Mouse (Mus musculus): ENCODE data around the gene Inpp5b. TPM values are rescaled to one million over a fixed set of nuclear protein-coding genes. Genes with fewer than 3 reads are reported as not detected.
A peak's percentile ranks its signal among the peaks of the same experiment; 100 is the strongest.

Inpp5b gene
- polyA plus RNA-seq (2016; fragmentation: Nextera tagmentation; extraction: Ambion mirVana) = 25.7 and 26.1 TPM in 2 replicates

DNA sequence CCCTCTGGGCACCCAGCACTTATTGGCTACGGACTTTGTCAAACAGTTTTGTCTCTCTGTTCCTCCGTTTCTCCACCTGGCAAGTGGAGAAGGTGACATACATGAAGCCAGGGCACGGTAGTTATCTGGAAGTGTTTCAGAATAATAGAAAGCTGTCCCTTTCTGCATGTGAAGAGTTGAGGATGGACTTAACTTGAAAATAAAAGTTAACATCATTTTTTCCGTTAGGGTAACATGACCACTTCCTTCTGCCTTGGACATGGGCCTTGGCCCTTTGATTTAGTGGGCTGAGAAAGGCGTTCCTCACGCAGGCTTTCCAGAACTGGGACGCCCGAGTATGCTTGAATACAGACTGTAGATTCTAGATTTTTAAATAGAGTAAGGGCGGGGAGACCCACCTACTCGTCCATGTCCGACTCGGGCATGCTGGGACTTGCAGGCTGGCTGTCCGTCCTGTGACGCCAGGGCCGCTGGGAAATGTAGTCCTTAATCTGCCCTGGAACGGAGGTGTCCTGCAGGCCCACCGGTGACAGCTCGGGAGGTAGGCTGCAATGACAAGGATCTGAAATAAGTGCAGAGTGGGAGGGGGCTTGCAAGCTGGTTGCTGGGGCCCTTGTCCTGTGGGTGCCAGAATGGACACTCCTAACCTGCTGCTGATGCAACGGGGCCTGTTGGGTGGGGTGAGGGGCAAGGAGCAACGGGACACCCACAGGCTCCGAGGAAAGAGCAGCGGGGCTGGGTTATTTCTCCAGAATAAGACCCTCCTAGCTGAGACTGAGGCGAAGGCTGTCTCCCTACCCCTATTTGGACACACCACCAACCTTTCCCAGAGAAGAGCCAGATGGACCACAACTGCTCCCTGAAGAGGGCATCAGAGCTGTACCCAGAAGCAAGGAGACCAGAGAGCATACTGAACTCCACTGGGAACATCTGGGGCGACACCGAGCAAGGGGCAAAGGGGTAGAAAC lies at the start of gene Inpp5b:
Inpp5b (plus strand) TSS at position 475 of the 968 bp plus-strand sequence.
- Histone ChIP-seq H3K27ac (replicated peaks) (peak within 1 kb of the TSS; percentile 85), H3K4me1 (peaks cover 24% of the 10 kb centered on the region), H3K4me3 (peak within 1 kb of the TSS; percentile 62), H3K9me3 (replicated peaks) (no peaks in the 10 kb centered on the region), H3K27me3 (ENCODE audit: low read depth, poor library complexity, severe bottlenecking) (no peaks in the 10 kb centered on the region), H3K36me3 (no peaks in the 10 kb centered on the region)
- WGBS = 22% methylated on average over 25 of the region's 25 CpGs
- DNase-seq (ENCODE audit: low spot score) = peak; percentile 76

DNA sequence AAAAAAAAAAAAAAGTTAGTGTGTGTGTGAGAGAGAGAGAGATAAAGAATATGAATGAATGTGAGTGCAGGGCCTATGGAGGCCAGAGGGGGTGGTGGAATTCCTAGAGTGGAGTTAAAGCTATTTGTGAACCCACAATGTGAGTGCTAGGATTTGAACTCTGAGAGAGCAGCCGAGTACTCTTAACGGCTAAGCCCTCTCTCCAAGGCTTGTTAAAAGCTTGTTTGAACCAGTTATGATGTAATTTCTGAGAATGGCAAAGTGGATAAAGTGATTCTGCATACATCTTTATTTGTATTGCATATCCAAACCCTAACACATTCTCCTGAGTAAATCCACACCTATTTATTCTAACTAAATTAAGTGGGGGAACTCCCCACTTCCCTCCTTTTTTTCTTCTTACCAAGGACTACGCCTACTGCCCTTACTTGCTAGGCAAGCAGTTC lies 49.2 kb upstream of the Inpp5b start:
- WGBS = 74% methylated on average over 3 of the region's 3 CpGs
- Histone ChIP-seq H3K4me1 (peaks cover 27% of the 10 kb centered on the region), H3K4me3 (peak overlapping the region; percentile 93), H3K27ac (replicated peaks) (peak overlapping the region; percentile 89; the same call in 1 of the 2 replicates), H3K27me3 (ENCODE audit: low read depth, poor library complexity, severe bottlenecking) (peaks cover 24% of the 10 kb centered on the region), H3K36me3 (peaks cover 22% of the 10 kb centered on the region), H3K9me3 (replicated peaks) (no peaks in the 10 kb centered on the region)
- DNase-seq (ENCODE audit: low spot score) = no peak

DNA sequence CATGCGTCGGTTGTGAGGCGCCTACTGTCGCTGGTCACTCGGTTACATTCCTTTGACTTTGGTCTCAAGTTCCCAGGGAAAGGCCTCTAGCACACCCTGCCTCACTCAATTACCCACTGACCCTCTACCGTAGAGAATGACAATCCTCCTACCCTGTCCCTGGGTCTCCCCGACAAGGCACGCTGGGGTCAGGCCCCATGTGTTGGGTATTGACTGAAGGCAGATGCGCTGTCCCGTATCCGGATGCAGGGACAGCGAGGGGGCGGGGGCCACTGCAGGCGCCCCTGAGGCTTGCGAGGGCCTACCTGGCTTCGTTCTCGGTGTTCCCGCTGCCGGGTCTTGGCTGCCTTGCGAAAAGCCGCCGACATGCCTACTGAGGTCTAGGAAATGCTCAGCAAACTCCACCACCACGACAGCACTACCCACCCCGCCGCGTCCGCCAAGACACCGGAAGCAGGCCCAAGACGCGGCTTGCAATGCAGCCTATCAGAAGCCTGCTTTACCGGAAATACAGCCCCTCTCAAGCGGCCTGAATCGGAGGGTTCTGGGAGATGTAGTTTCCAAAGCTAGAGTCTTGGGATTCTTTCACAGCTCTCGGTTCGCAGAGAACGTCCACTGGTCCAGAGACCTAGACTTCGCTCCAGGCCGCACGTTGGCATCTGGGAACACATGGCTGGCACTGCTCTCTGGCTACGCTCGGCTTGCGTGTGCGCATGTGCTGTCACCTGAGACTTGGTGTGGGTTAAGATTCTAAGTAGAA lies 48.3 kb upstream of the Inpp5b start, which contains the start of gene Utp11:
Utp11 (minus strand) TSS at position 466 of the 760 bp plus-strand sequence.
- 1% methylated on average over 43 of the region's 43 CpGs for WGBS
- H3K9me3 ChIP-seq (replicated peaks) = no peaks in the 10 kb centered on the region
- H3K4me3 ChIP-seq = peak within 1 kb of the TSS; percentile 93
- peak; percentile 88 for DNase-seq (ENCODE audit: low spot score)
- H3K36me3 ChIP-seq = peaks cover 14% of the 10 kb centered on the region
- H3K27ac ChIP-seq (replicated peaks) = peak within 1 kb of the TSS; percentile 89
- H3K4me1 ChIP-seq = peaks cover 27% of the 10 kb centered on the region
- H3K27me3 ChIP-seq (ENCODE audit: low read depth, poor library complexity, severe bottlenecking) = peaks cover 24% of the 10 kb centered on the region

DNA sequence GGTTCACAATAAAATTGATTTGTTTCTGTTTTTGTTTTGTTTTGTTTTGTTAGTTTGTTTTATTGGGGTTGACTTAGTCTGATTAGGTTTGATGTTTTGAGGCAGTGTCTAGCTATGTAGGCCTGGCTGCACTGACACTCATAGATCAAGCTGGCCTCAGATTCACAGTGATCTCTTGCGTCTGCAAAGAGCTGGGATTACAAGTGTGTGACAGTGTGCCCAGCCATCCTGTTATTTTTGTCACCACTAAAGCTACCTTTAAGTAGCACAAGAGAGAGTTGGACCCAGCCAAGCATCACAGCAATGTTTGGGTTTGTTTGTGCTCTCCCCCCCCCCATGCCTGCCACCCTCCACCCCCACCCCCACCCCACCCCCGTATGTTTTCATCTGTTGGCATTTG lies 47.1 kb upstream of the Inpp5b start:
- 85% methylated on average over 2 of the region's 2 CpGs for WGBS
- no peak for DNase-seq (ENCODE audit: low spot score)
- Histone ChIP-seq H3K27me3 (ENCODE audit: low read depth, poor library complexity, severe bottlenecking) (peaks cover 34% of the 10 kb centered on the region), H3K4me1 (peaks cover 32% of the 10 kb centered on the region), H3K9me3 (replicated peaks) (no peaks in the 10 kb centered on the region), H3K27ac (replicated peaks) (no peak overlapping the region), H3K4me3 (no peak overlapping the region), H3K36me3 (peaks cover 1% of the 10 kb centered on the region; the same call in 1 of the 2 replicates)

DNA sequence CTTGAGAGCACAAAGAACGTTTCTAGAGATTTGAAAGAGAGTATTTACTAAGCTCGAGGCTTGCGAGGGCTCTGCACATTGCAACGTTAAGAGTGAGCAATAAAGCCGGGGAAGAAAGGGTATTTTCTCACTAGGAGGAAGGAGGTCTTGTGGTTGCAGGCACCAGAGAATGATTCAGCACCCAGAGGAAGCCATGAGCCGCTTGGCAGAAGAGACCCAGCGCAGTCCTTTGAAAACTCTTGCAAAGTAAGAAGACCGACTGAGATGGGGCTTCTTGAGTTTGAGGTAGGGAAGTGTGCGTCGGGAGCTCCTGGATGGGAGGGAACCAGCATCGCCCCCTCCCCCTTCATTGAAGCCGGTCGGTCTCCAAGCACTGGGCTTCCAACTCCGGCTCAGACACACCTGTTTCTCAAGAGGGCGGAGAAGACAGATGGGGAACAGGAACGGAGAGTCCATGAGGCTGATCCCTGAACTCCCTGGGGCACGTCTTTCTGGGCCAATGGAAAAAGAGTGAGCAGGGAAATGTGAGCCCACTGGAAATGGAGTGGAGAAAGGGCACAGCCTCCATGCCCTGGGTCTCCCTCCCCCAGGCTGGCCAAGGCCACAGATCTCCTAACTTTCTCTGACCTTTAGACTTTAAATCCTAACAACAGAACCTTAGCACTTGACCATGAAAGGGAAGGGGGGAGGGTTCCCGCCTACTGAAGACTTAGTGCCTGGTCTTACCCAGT lies 45.7 kb upstream of the Inpp5b start:
- 19% methylated on average over 18 of the region's 18 CpGs for WGBS
- Histone ChIP-seq H3K4me1 (peaks cover 46% of the 10 kb centered on the region), H3K4me3 (no peak overlapping the region), H3K27me3 (ENCODE audit: low read depth, poor library complexity, severe bottlenecking) (peaks cover 35% of the 10 kb centered on the region), H3K36me3 (no peaks in the 10 kb centered on the region), H3K27ac (replicated peaks) (no peak overlapping the region), H3K9me3 (replicated peaks) (no peaks in the 10 kb centered on the region)
- no peak for DNase-seq (ENCODE audit: low spot score)

DNA sequence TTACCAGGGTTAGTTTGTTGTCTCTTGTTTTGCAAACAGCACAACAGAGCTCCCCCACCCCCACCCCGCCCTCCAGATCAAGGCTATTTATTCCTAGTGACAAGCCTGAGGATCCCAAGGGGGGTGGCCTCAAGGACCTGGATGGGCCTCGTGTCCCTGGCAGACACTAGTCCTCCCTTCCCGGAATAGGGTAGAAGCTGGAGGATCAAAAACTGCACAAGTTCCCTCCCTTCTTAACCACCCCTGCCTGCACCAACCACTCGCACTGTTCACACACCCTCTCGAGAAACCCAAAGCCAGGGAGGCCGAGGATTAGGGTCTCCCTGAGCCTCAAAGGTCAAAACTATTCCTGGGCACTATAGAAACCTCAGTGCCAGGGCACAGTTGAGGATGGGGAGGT lies 41.9 kb upstream of the Inpp5b start:
- 3% methylated on average over 6 of the region's 6 CpGs for WGBS
- Histone ChIP-seq H3K27me3 (ENCODE audit: low read depth, poor library complexity, severe bottlenecking) (peaks cover 50% of the 10 kb centered on the region), H3K4me3 (peak overlapping the region; percentile 70), H3K27ac (replicated peaks) (peak overlapping the region; percentile 86), H3K36me3 (no peaks in the 10 kb centered on the region), H3K9me3 (replicated peaks) (no peaks in the 10 kb centered on the region), H3K4me1 (peaks cover 59% of the 10 kb centered on the region)
- peak; percentile 47 for DNase-seq (ENCODE audit: low spot score)

DNA sequence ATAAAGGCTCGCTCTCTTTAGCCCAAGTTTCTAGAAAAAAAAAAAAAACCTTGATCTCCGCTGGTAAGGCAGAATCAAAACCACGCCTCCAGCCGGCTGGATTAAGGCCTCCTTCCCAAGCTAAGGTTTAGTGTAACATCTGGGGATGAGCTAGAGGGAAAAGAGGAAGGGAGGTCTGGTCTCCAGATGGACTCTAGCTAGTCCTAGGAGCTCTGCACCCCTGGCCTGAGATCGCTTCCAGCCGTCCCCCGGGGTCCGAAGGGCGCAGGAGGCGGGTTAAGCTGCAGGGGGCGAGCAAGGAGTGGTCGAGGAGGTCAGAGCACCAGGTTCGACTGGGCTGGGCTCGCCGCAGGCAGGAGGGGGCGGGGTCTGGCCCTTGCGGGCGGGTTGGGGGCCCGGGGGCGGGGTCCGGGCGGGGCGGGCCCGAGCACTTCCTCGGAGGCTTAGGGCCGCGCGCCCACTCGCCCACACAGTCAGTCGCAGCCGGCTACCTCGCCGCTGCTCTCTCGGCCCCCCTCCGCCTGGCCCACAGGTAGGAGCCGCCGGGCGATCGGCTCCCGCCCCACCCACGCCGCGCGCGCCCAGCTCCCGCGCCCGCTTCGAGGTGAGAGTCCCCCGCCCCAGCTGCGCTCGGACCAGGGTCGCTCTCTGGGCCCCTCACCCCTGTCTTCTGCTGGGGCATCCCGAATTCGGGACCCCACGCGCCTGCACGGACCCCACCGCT lies 41.2 kb upstream of the Inpp5b start, which contains the start of gene Fhl3:
Fhl3 (plus strand) TSS at position 454 of the 724 bp plus-strand sequence.
- Histone ChIP-seq H3K27ac (replicated peaks) (peak within 1 kb of the TSS; percentile 86), H3K4me3 (peak within 1 kb of the TSS; percentile 70), H3K9me3 (replicated peaks) (no peaks in the 10 kb centered on the region), H3K27me3 (ENCODE audit: low read depth, poor library complexity, severe bottlenecking) (peaks cover 44% of the 10 kb centered on the region), H3K4me1 (peaks cover 65% of the 10 kb centered on the region), H3K36me3 (peaks cover under 1% of the 10 kb centered on the region; the same call in 1 of the 2 replicates)
- peak; percentile 79 for DNase-seq (ENCODE audit: low spot score)
- WGBS = under 1% methylated on average over 48 of the region's 59 CpGs

DNA sequence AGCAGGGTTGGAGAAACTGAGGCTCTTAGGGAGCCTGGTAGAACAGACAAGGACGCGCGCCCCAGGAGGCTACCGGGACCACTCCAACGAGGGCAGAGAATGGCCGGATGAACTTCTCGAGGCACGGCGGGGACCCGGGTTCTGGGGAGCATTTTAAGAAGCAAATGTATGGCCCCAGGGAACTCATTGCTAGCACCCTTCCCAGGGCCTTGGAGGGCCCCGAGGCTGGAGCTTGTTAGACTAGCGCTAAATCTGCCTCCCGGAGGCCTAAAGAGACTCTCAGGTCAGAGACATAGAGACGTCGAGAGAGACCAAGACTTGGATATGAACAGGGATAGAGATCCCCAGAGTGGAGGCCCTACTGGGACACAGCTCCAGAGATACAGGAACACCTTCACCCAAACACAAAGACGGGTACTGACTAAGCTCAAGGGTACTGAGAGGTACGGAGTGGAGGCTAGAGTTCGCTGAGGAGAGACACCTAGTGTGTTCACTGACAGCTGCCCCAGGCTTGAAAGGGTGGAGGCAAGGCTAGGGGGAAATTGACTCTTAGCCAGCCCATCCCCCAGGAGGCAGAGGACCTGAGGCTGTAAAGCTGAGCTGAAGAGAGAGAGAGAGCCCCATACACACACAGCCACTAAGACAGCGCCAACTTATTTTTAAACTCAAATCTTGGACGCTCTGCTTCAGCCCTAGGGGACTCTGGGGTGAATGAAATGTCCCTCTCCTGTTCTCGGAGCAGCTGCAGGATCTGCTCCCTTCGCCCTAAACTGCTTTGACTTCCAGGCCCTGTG lies 40.4 kb upstream of the Inpp5b start:
- 2% methylated on average over 22 of the region's 22 CpGs for WGBS
- Histone ChIP-seq H3K27me3 (ENCODE audit: low read depth, poor library complexity, severe bottlenecking) (peaks cover 41% of the 10 kb centered on the region), H3K27ac (replicated peaks) (peak overlapping the region; percentile 86), H3K4me3 (peak overlapping the region; percentile 70), H3K4me1 (peaks cover 66% of the 10 kb centered on the region), H3K9me3 (replicated peaks) (no peaks in the 10 kb centered on the region), H3K36me3 (peaks cover 8% of the 10 kb centered on the region)
- DNase-seq (ENCODE audit: low spot score) = peak; percentile 39

DNA sequence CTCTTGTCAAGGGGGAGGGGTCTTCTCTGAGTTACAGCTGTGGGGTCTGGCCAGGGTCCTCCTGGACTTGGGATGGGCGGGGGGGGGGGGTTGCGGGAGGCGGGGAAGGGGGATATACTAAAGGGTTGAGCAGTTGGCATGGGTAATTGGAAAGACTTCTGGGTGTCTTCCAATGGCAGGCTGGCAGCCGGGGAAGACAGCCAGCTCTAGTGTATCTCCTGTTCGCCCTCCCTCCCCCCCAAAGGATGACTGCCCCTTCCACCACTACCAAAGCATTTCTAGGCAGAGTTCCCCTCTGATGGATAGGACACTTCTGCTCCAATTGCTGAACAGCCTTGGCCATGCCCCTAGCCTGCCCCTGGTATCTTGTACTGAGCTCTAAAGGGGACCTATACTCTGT lies 39.7 kb upstream of the Inpp5b start:
- peaks cover 12% of the 10 kb centered on the region for H3K36me3 ChIP-seq
- H3K4me1 ChIP-seq = peaks cover 65% of the 10 kb centered on the region
- H3K4me3 ChIP-seq = peak overlapping the region; percentile 70
- peak overlapping the region; percentile 86 for H3K27ac ChIP-seq (replicated peaks)
- no peak for DNase-seq (ENCODE audit: low spot score)
- no peaks in the 10 kb centered on the region for H3K9me3 ChIP-seq (replicated peaks)
- H3K27me3 ChIP-seq (ENCODE audit: low read depth, poor library complexity, severe bottlenecking) = peaks cover 43% of the 10 kb centered on the region
- 46% methylated on average over 5 of the region's 5 CpGs for WGBS

DNA sequence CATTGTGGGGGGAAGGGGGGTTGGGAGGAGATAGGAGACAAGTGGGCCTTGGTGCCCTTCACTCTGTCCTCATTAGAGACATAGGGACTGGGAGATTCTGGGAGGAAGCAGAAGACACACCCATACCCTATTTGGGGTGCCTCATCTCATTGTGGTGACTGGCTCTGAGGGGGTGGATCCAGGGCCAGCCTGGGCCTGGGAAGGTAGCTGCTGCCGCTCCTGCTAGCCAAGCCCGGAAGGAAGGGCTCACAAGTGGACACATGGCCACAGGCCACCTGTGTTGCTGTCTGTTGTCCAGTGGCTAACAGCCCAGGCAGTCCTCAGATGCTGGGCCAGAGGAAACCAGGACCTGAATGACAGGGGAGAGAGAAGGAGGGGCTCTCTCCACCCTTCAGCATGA lies 38.2 kb upstream of the Inpp5b start:
- peaks cover 76% of the 10 kb centered on the region for H3K4me1 ChIP-seq
- DNase-seq (ENCODE audit: low spot score) = no peak
- WGBS = 43% methylated on average over 2 of the region's 2 CpGs
- H3K4me3 ChIP-seq = peak overlapping the region; percentile 38; the same call in 1 of the 2 replicates
- H3K36me3 ChIP-seq = peaks cover 22% of the 10 kb centered on the region
- H3K27me3 ChIP-seq (ENCODE audit: low read depth, poor library complexity, severe bottlenecking) = peaks cover 53% of the 10 kb centered on the region
- no peaks in the 10 kb centered on the region for H3K9me3 ChIP-seq (replicated peaks)
- H3K27ac ChIP-seq (replicated peaks) = peak overlapping the region; percentile 89
